Mouse (Mus musculus): Measurements from ENCODE around the gene Pbxip1.

Gene Pbxip1

DNA sequence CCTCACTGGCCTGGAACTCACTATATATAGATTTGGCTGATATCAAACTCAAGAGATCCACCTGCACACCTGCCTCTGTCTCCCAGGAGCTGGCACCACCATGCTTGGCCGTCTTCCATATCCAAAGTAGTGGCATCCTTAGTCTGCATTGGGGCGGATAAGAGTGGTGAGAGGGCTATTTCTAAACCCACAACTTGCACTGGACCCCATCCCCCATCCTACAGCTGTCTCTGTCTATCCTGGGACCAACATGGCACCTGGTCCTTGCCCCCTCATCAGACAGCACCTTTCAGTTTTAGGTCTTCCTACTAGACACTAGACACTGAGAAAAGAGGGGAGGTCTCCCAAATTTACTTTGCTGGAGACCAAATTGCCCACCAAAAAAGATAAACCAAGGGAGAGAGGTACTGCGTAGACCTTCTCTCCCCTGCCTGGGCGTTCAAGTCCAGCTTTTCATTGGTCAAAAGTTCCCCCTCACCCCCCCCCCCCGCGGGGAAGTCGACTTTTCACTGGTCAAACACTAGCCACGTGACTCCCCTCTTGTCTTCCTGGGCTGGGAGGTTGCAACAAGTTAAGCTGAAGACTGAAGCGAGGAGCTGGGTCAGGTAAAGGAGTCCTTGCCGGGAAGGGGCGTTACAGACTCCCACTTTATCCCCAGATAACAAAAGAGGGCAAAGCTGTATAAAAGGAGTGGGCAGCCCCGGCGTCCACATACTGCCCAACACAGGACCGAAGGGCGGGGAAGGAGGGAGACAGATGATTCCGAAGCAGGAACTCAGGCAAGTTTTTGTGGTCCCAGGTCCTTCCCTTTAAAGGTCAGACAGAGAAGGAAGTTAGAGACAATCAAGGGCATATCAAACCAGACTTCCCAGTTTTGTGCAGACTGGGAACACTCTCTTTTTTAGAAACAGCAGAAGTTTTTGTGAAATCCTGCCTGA, at the start of gene Pbxip1:
Pbxip1 (plus strand) TSS at position 531 of the 938 bp plus-strand sequence.
- no peak for DNase-seq (ENCODE audit: low spot score in 2 of 2)

DNA sequence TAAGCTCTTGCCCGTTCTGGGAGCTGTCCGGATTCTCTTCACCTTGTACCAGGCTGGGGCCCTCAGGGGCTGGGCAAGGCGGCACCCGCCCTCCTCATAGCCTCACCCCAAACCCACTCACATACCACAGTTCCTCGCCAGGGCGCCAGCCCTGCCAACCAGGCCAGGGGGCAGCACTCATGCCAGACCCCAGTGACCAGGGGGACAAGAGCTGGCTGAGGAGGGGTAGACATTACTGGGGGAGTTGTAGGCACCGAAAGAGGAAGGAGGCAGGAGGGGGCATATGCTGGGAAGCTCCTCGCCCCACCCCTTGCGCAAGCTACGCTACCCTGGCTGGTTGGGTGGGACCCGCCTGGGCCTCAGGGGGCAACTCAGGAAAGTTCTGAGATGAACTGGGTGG, 48.9 kb upstream of the Pbxip1 start:
- no peak for DNase-seq (ENCODE audit: low spot score in 2 of 2)

DNA sequence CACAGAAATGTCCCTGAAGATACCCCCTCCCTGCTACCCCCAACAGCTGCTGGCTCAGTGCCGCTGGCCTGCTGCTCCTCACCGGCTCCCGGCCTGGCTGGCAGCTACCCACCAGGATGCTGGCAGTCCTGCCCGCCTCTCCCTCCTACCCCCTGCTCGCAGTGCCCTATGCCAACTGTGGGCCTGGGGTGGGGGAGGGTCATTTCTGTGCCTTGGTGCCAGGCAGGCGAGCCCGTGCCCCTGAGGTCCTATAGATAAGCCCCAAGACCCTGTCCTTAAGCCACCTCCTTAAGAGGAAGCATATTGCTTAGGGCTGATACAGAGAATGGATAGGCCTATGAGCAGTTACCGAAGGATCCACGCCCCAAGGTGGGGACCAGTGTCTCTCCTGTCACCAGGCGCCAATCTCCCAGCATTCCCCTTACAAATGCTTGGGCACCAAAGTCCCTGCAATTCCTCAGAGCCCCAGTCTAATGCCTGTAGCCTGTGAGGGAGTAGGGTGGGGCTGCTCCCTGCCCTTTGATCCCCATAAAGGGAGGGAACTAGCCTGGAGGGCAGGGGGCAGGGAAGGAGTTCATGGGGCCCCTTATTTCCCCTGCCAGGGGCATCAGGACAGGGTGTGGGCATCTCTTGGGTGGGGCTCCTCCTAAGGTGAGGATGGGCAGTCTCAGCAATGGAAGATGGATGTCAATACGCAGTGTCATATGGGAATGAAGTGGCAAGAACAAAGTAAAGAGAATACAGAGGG, 48.2 kb upstream of the Pbxip1 start:
- no peak for DNase-seq (ENCODE audit: low spot score in 2 of 2)

DNA sequence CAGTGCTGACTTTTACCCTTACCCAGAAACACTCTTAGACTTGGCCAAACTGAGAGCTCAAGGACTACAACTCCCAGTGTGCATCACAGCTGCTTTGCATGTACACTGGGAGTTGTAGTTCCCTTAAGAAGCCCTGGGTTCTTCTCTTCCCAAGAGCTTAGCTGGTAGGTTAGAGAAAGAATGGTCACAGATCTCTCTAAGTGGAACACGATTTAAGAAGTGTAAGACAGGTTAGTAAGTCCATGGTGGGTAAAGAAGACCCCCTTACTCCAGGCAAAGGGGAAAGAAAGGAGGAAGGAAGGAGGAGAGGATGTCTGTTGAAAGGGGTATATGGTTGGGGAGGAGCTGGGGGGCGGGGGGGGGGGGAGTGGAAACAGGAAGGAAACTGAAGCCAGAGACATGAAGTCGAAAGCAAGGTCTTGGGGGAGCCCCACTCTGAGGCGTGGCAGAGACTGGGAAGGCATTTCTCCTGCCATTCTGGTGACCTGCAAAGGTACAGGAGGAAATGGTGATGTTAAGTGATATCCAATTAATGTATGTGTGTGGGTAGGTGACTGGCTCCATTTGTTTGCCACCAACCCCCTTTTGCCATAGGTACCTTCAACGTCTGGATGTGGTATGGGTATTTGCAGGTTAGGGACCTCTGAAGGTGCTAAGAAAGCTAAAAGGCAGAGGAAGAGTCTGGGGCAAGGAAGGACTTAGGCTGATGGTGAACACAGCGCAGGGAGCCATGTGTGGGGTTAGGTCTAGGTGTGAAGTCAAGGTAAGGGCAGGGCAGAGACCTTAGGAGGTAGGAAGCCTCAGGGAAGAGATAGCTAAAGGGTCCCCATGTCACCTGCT, 47.4 kb upstream of the Pbxip1 start:
- no peak for DNase-seq (ENCODE audit: low spot score in 2 of 2)

DNA sequence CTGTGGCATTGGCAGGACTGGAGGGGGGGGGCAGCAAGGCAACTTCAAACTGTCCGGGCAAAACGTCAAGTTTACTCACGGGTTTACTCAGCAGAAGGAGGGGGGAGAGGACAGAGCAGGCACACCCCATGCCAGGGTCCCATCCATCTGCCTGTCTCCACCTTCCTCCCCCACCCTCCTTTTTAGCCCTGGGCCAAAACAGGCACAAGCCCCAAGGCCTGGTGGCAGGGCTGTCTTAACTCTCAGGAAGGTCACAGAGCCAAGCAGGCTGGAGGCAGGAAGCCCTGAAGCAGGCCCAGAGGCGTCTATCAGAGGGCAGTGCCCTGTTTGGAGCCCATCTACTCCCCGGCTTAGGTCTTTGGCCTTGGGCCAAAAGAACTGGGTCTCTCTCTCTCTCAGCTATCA, 46.4 kb upstream of the Pbxip1 start:
- DNase-seq (ENCODE audit: low spot score in 2 of 2), result no peak

DNA sequence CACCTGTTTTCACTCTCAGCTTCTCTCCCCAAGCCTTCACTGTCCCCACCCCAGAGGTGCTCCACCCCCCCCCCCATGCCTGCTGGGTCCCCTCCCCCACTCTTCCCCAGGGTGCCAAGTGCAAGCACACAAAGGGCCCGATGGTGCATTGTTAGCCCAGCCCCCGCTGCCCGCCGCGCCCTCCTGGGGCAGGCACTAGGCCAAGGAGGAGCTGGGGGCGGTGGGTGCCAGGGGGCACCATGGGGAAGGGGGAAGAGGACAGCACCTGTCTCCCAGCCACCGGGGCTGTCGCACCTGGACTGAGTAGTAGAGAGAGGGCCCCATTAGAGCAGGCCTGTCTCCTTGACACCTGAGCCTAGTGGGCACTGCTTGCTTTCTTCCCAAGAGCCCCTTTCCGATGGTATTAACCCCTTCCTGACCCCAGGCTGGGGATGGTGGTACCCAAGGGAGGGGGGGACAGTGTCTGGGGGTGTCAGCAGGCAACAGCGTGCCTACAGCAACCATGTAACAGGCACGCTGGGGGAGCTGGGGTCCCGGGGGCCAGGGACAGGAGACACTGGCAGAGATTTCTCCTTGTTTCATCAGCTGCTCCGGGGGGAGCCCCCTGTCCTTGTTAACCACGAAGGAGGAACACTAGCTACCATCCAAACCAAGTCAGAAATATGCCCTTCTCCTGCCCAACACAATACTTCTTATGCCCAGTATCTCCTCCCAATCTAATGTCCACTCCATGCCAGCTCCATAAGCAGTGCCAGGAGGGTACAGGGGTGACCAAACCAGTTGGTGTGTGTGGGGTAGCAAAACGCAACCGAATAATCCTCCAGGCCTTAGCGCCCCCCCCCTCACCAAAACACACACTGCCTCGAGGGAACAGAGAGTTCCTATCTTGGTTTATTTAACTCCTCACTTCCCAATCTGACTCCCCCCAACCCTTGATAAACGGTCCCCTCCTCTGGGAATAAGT, 45.5 kb upstream of the Pbxip1 start:
- no peak for DNase-seq (ENCODE audit: low spot score in 2 of 2)

DNA sequence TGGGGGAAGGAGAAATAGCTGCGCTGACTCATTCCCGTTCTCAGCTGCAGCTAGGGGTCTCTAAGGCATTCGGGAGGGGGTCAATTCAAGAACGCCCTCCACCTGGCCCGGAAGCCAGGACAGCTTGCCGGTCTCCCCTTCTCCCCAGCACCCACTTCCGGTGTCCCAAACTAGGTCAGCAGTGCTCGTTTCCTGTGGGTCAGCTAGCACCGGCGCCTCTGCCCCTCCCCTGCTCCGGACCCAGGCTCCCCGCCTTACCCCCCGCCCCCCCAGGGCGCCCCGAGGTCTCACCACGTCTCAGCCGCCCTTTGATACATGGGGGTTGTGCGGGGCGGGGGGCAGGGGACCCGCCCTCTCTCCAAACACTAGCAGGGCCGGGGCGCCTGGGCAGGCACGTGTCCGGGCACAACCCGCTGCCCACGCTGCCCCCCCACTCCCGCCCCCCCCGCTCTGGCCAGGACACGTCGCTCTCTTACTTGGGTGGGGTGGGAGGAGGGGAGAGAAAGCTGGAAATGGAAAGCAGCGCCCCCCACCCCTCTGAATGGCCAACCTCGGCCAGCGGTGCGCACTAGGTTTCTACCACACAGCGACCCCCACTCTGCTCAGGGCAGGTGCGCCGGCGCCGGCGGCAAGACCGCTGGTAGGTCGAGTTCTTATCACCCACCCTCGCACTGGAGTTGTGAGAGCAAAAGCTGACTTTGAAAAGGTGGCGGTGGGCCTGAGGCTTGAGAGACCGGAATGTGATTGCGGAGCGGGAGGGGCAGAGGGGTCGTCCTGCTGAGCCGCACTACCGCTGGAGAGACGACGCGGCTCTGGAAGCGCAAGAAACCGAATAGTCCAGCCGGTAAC, 44.6 kb upstream of the Pbxip1 start:
- DNase-seq (ENCODE audit: low spot score in 2 of 2), result no peak

DNA sequence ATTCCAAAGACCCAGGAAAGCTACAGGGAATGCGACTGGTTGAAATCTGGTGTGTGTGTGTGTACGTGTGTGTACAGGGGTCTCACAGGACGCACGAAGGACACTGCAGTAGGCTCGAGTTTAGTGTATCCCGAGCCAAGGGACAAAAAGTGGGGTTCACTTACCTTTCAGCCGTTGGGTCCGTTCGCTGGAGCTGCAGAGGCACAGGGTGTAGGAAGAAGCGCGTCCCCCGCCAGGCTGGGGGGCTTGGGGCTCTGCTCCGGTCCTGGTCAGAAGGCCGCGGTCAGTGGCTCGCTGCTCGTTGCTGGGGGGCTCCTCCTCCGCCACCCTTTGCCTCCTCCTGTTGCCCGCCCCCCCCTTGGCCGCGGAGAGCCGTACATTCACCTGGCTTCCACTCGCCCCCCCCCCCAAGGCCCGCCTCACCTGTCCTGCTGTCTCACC, 43.6 kb upstream of the Pbxip1 start:
- no peak for DNase-seq (ENCODE audit: low spot score in 2 of 2)

- peak; percentile 91 to 94 for DNase-seq (ENCODE audit: low spot score in 2 of 2)
Measured at GRCm38 (mm10) chr3:89393605-89394004, 42.9 kb upstream of the Pbxip1 start.

DNA sequence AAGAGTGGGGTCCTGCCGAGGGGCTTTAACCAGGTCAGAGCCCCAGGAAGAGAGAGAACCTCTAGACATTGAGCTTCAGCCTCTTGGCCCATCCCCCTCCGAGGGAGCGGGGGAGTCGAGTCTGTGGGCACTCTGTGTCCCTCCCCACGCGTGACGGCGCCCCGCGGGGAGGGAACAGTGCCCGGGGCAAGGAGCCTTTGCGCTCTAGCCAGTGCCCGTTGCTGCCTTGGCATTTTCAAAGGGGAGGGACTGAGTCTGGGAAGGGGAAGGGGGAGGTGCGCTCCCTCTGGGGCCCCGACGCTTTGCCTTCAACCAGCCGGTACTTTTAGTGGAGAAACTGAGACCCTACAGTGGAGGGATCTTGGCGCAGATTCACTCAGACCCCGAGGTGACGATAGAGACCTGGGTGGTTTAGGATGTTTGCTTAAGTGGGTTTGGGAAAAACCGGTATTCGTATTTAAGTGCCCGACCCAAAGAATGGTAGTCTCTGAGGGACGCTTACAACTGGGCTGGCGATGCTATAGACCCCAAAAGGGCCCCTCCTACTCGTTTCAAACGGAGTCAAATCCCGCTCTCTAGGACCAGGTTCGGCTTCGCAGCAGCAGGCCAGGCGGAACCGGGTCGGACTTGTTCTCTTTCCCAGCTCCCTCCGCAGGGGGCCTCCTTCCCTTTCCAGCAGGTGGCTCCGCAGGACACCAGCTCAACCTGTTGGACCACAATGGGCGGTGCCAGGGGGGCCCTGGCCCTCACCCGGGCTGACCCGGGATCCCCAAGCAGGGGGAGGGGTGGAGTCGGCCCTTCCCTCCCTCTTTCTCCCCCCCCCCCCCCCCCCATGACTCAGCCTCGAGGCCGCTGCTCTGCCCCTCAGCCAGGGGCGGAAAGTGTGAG, 42.3 kb upstream of the Pbxip1 start, which contains the start of gene Zbtb7b:
Zbtb7b (minus strand) TSS at position 771 of the 888 bp plus-strand sequence.
- DNase-seq (ENCODE audit: low spot score in 2 of 2), result peak in 1 of 2 experiments; percentile 48

GRCm38 (mm10) chr3:89394894-89395256, 41.6 kb upstream of the Pbxip1 start:
- peak in 1 of 2 experiments; percentile 62 for DNase-seq (ENCODE audit: low spot score in 2 of 2)

GRCm38 (mm10) chr3:89395419-89395805, 41.1 kb upstream of the Pbxip1 start:
- no peak for DNase-seq (ENCODE audit: low spot score in 2 of 2)

DNA sequence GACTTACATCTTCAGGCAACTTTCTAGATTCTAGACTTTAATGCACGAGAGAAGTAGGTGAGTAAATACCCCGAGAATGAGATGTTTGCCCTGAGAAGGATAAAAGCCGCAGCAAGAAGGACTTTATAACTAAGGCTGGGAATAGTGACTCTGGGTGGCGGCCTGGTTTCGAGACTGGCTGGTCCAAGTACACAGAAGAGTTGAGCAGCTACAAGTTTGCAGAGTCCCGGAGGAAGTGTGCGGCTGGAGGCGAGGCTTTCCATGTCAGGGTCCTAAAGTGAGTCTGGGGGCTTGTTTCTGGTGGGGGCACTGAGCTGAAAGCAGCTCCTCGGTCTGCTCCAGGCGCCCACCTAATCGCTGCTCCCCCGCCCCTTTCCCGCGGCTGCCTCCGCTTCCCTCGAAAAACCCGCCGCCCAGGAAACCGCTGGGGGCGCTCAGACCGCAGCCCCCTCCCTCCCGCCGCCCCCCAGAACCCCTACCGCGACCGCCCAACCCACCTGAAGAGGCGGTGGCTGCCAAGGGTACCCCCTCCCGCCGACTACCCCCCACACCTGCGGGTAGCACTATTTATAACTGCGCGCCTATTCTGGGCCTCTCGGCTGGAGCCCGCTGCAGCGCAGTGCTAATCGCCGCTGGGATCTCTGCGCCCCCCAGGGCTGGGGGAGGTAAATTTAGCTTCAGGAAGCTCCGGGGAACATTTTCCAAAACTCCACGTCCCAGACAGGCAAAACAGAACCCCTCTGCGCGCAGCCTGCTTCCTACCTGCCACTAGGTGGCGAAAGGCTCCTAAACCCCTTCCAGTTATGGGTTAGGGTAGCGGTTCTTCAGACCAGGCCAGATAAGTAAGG, 40.5 kb upstream of the Pbxip1 start:
- no peak for DNase-seq (ENCODE audit: low spot score in 2 of 2)

DNA sequence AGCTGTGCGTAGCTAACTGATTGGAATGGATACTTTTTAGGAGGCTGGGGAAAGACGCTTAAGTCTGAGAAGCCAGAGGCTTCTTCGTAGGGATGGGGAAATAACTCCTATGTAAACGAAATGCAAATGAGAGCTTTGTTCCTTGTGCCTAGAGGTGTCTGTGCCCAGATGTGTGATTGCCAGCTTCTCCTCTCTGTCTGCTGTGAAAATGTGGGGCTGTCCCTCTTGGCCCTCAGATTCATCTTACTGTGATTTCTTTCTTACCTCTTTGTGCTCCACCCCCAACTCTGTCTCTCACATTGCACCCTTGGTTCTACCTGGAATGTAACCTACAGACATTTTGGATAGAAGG, 39.9 kb upstream of the Pbxip1 start:
- DNase-seq (ENCODE audit: low spot score in 2 of 2), result no peak

DNA sequence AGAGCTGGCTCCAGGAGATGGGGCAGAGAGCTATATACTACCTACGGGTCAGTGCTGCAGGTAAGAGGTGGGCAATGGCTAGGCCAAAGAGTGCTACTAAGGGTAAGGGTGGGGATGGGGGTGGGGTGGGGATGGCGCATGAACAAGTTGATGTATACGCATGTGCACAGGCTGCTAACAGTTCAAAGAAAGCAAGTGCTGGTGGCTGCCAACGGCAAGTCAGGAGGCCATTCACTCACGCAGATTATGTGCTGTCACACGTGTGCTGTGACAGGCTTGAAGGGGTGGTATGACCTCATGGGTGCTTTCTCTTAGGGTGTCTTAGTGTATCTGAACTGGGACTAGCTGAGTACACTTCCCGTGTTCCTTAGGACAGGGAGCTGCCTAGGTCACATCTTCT, 35.2 kb upstream of the Pbxip1 start:
- DNase-seq (ENCODE audit: low spot score in 2 of 2), result no peak

DNA sequence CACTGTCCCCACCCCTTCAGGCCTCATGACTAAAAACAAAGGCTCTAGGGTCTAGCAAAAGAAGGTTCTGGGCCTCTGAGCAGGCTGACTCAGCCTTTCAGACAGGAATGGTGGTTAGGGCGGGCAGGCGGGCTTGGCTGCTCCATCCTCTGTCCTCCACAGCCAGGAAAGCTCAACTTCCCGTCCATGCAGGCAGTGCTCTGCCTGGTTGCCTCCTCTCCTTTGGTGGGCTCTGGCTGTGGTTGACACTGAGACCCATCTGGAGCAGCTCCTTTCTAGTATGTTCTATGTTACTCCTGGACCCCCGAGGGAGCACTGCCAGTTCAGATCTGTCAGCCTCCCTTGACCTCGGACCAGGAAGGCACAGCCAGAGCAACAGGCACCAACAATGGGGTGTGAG, 33.8 kb upstream of the Pbxip1 start, which contains the start of gene Lenep:
Lenep (minus strand) TSS at position 101 of the 400 bp plus-strand sequence.
- DNase-seq (ENCODE audit: low spot score in 2 of 2), result no peak

DNA sequence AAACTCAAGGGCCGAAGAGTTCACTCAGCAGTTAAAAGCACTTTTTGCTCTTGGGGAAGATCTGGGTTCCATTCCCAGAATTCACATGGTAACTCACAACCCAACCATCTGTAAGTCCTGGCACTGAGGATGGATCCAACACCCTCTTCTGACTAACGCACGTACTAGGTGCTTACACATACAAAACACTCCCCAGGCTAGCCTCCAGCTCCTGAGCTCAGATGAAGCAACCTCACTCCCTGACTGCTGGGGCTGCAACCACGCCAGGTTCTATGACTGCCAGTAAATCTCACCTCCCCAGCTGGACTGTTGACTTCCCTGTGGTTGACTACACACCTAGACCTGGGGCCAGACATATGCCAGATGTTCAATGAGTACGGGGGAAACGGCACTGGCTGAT, 29.6 kb upstream of the Pbxip1 start:
- DNase-seq (ENCODE audit: low spot score in 2 of 2), result no peak

DNA sequence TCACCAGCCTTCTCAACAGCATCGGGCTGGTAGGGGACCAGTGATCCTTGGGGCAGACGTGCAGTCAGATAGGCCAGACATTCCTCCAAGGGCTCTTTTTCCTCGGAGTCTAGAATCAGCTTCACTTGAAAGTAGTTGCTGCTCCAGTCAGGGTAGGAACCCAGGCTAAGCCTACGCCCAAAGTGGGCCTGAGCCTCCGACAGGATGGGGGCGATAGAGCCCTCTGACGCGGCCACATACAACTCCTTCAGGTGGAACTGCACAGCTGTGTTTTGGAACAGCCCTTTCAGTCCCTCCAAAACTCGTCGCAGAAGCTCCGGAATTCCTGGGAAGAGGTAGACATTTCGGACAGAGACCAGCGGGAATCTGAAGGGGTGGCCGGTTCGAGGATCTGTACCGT, 28.1 kb upstream of the Pbxip1 start:
- no peak for DNase-seq (ENCODE audit: low spot score in 2 of 2)
